Mouse (Mus musculus): Measurements from ENCODE around the gene Dact2. TPM values are rescaled to one million over a fixed set of nuclear protein-coding genes. Genes with fewer than 3 reads are reported as not detected.

The Dact2 gene
- total RNA-seq (2014; rRNA removed) (18.6 and 25.3 TPM in 2 replicates), polyA plus RNA-seq (2015; fragmentation: Nextera tagmentation; extraction: Ambion mirVana) (2.0 and 2.1 TPM in 2 replicates)

- whole genome bisulfite sequencing, result 46% methylated on average over 13 of the region's 13 CpGs
Observed at GRCm38 (mm10) chr17:14204061-14204460, at the start of gene Dact2. Gene Dact2 (minus strand): TSS chr17:14204304.

GRCm38 (mm10) chr17:14252456-14252855 lies 48.4 kb upstream of the Dact2 start:
- 73% methylated on average over 7 of the region's 7 CpGs for WGBS
- Histone ChIP-seq H3K27me3 (ENCODE audit: insufficient read depth, low read length) (no peaks in the 10 kb centered on the region), H3K4me1 (ENCODE audit: insufficient read depth, low read length) (no peaks in the 10 kb centered on the region), H3K9me3 (ENCODE audit: low read length) (no peaks in the 10 kb centered on the region), H3K9ac (replicated peaks; ENCODE audit: low read length) (no peak overlapping the region), H3K27ac (no peak overlapping the region), H3K36me3 (ENCODE audit: insufficient read depth, low read length) (no peaks in the 10 kb centered on the region), H3K4me2 (ENCODE audit: low read depth, low read length) (no peak overlapping the region), H3K4me3 (ENCODE audit: low read length) (no peak overlapping the region)
- DNase-seq (ENCODE audit: low spot score) (no peak), ATAC-seq (no peak)
- no peak for TF ChIP-seq CTCF (IDR thresholded peaks at IDR 0.05; ENCODE audit: low read depth)

More at GRCm38 (mm10) chr17:14204061-14204460, at the start of gene Dact2:
- H3K4me2 ChIP-seq (ENCODE audit: low read depth, low read length), result peak within 1 kb of the TSS; percentile 88
- H3K4me3 ChIP-seq (ENCODE audit: low read length), result peak within 1 kb of the TSS; percentile 66
- peaks cover 18% of the 10 kb centered on the region for H3K27me3 ChIP-seq (ENCODE audit: insufficient read depth, low read length)
- DNase-seq (ENCODE audit: low spot score), result peak; percentile 72
- no peaks in the 10 kb centered on the region for H3K36me3 ChIP-seq (ENCODE audit: insufficient read depth, low read length)
- TF ChIP-seq CTCF (IDR thresholded peaks at IDR 0.05; ENCODE audit: low read depth), result peak; percentile 57
- H3K9ac ChIP-seq (replicated peaks; ENCODE audit: low read length), result peak within 1 kb of the TSS; percentile 74
- no peaks in the 10 kb centered on the region for H3K9me3 ChIP-seq (ENCODE audit: low read length)
- peak; percentile 65 for ATAC-seq
- peak within 1 kb of the TSS; percentile 64 for H3K27ac ChIP-seq
- H3K4me1 ChIP-seq (ENCODE audit: insufficient read depth, low read length), result peaks cover 4% of the 10 kb centered on the region; the same call in 1 of the 2 replicates

- H3K4me1 ChIP-seq (ENCODE audit: insufficient read depth, low read length), result no peaks in the 10 kb centered on the region
- H3K4me3 ChIP-seq (ENCODE audit: low read length), result no peak overlapping the region
- H3K9me3 ChIP-seq (ENCODE audit: low read length), result no peaks in the 10 kb centered on the region
- DNase-seq (ENCODE audit: low spot score) (no peak), ATAC-seq (no peak)
- H3K9ac ChIP-seq (replicated peaks; ENCODE audit: low read length), result no peak overlapping the region
- 75% methylated on average over 8 of the region's 8 CpGs for WGBS
- H3K27me3 ChIP-seq (ENCODE audit: insufficient read depth, low read length), result no peaks in the 10 kb centered on the region
- H3K27ac ChIP-seq, result no peak overlapping the region
- TF ChIP-seq CTCF (IDR thresholded peaks at IDR 0.05; ENCODE audit: low read depth), result no peak
- no peaks in the 10 kb centered on the region for H3K36me3 ChIP-seq (ENCODE audit: insufficient read depth, low read length)
- H3K4me2 ChIP-seq (ENCODE audit: low read depth, low read length), result no peak overlapping the region
Observed at GRCm38 (mm10) chr17:14250401-14250800, 46.3 kb upstream of the Dact2 start.

GRCm38 (mm10) chr17:14249595-14249994 lies 45.5 kb upstream of the Dact2 start:
- 66% methylated on average over 4 of the region's 4 CpGs for WGBS
- no peaks in the 10 kb centered on the region for H3K4me1 ChIP-seq (ENCODE audit: insufficient read depth, low read length)
- ATAC-seq (no peak), DNase-seq (ENCODE audit: low spot score) (no peak)
- H3K9me3 ChIP-seq (ENCODE audit: low read length), result no peaks in the 10 kb centered on the region
- no peak overlapping the region for H3K4me2 ChIP-seq (ENCODE audit: low read depth, low read length)
- no peak overlapping the region for H3K9ac ChIP-seq (replicated peaks; ENCODE audit: low read length)
- no peaks in the 10 kb centered on the region for H3K36me3 ChIP-seq (ENCODE audit: insufficient read depth, low read length)
- H3K4me3 ChIP-seq (ENCODE audit: low read length), result no peak overlapping the region
- TF ChIP-seq CTCF (IDR thresholded peaks at IDR 0.05; ENCODE audit: low read depth), result no peak
- H3K27ac ChIP-seq, result no peak overlapping the region
- no peaks in the 10 kb centered on the region for H3K27me3 ChIP-seq (ENCODE audit: insufficient read depth, low read length)

GRCm38 (mm10) chr17:14247931-14248330 lies 43.8 kb upstream of the Dact2 start:
- Histone ChIP-seq H3K27ac (no peak overlapping the region), H3K4me2 (ENCODE audit: low read depth, low read length) (no peak overlapping the region), H3K9me3 (ENCODE audit: low read length) (no peaks in the 10 kb centered on the region), H3K27me3 (ENCODE audit: insufficient read depth, low read length) (no peaks in the 10 kb centered on the region), H3K4me3 (ENCODE audit: low read length) (no peak overlapping the region), H3K36me3 (ENCODE audit: insufficient read depth, low read length) (no peaks in the 10 kb centered on the region), H3K9ac (replicated peaks; ENCODE audit: low read length) (no peak overlapping the region), H3K4me1 (ENCODE audit: insufficient read depth, low read length) (no peaks in the 10 kb centered on the region)
- DNase-seq (ENCODE audit: low spot score), result peak; percentile 35
- no peak for TF ChIP-seq CTCF (IDR thresholded peaks at IDR 0.05; ENCODE audit: low read depth)
- no peak for ATAC-seq
- 80% methylated on average over 8 of the region's 8 CpGs for WGBS

GRCm38 (mm10) chr17:14246266-14246665 lies 42.2 kb upstream of the Dact2 start:
- Histone ChIP-seq H3K9me3 (ENCODE audit: low read length) (no peaks in the 10 kb centered on the region), H3K4me2 (ENCODE audit: low read depth, low read length) (no peak overlapping the region), H3K36me3 (ENCODE audit: insufficient read depth, low read length) (no peaks in the 10 kb centered on the region), H3K27ac (no peak overlapping the region), H3K4me3 (ENCODE audit: low read length) (no peak overlapping the region), H3K9ac (replicated peaks; ENCODE audit: low read length) (no peak overlapping the region), H3K4me1 (ENCODE audit: insufficient read depth, low read length) (no peaks in the 10 kb centered on the region), H3K27me3 (ENCODE audit: insufficient read depth, low read length) (no peaks in the 10 kb centered on the region)
- DNase-seq (ENCODE audit: low spot score) (no peak), ATAC-seq (no peak)
- WGBS, result 82% methylated on average over 2 of the region's 2 CpGs
- no peak for TF ChIP-seq CTCF (IDR thresholded peaks at IDR 0.05; ENCODE audit: low read depth)

- no peak for TF ChIP-seq CTCF (IDR thresholded peaks at IDR 0.05; ENCODE audit: low read depth)
- DNase-seq (ENCODE audit: low spot score) (peak; percentile 79), ATAC-seq (peak; percentile 77)
- Histone ChIP-seq H3K36me3 (ENCODE audit: insufficient read depth, low read length) (no peaks in the 10 kb centered on the region), H3K4me1 (ENCODE audit: insufficient read depth, low read length) (no peaks in the 10 kb centered on the region), H3K27ac (no peak overlapping the region), H3K9ac (replicated peaks; ENCODE audit: low read length) (no peak overlapping the region), H3K4me3 (ENCODE audit: low read length) (no peak overlapping the region), H3K4me2 (ENCODE audit: low read depth, low read length) (no peak overlapping the region), H3K27me3 (ENCODE audit: insufficient read depth, low read length) (no peaks in the 10 kb centered on the region), H3K9me3 (ENCODE audit: low read length) (no peaks in the 10 kb centered on the region)
- WGBS, result 54% methylated on average over 11 of the region's 11 CpGs
Observed at GRCm38 (mm10) chr17:14244195-14244965, 40.3 kb upstream of the Dact2 start.
